Mouse (Mus musculus) C2C12 (cell line): ENCODE measurements around the gene Ankrd26.

Experiments used
- CTCF ChIP-seq: IDR thresholded peaks from one replicate; pipeline ENCODE4 v1.5.1; 2011; ENCODE audit not compliant: control insufficient read depth, insufficient read depth, insufficient read length
- MAX ChIP-seq: IDR thresholded peaks from one replicate; pipeline ENCODE4 v1.6.1; 2011; ENCODE audit warnings: mild to moderate bottlenecking, control low read depth

- TF ChIP-seq CTCF (no peak), MAX (no peak)
Measured at GRCm38 (mm10) chr6:118574351-118574750, 12.3 kb upstream of the Ankrd26 start.
